Mouse (Mus musculus) embryonic facial prominence, embryonic 13.5 days (tissue): Measurements from ENCODE around the gene Hykk. TPM values are rescaled to one million over a fixed set of nuclear protein-coding genes. Genes with fewer than 3 reads are reported as not detected.

ENCODE experiments used
- ATAC-seq: fragments of 200-750 bp; cut with Nextera tagmentation; 2 replicates; pipeline ENCODE4 v1.8.0; 2017; ENCODE audit warnings: low read depth; ENCODE audit not compliant: insufficient number of reproducible peaks, insufficient read depth, low FRiP score, low TSS enrichment
- H3K27ac ChIP-seq: fragments of 300-500 bp; sonication (generic); 2 replicates; pipeline ENCODE4 v1.5.1; 2015; ENCODE audit warnings: moderate library complexity, mild to moderate bottlenecking, inconsistent platforms
- H3K27me3 ChIP-seq: fragments of 300-500 bp; sonication (generic); 2 replicates; pipeline ENCODE4 v1.6.1; 2015; ENCODE audit warnings: mild to moderate bottlenecking, inconsistent platforms
- H3K36me3 ChIP-seq: fragments of 300-500 bp; sonication (generic); 2 replicates; pipeline ENCODE4 v1.6.1; 2015; ENCODE audit warnings: mild to moderate bottlenecking, inconsistent platforms
- H3K4me1 ChIP-seq: fragments of 300-500 bp; sonication (generic); 2 replicates; pipeline ENCODE4 v1.6.1; 2015; ENCODE audit warnings: inconsistent platforms
- H3K4me2 ChIP-seq: fragments of 300-500 bp; sonication (generic); 2 replicates; pipeline ENCODE4 v1.6.1; 2015; ENCODE audit warnings: moderate library complexity, mild to moderate bottlenecking, inconsistent platforms
- H3K4me3 ChIP-seq: fragments of 300-500 bp; sonication (generic); 2 replicates; pipeline ENCODE4 v1.5.1; 2015; ENCODE audit warnings: mild to moderate bottlenecking, inconsistent platforms
- H3K9ac ChIP-seq: fragments of 300-500 bp; sonication (generic); 2 replicates; pipeline ENCODE4 v1.6.1; 2015; ENCODE audit warnings: mild to moderate bottlenecking, inconsistent platforms
- H3K9me3 ChIP-seq: fragments of 300-500 bp; sonication (generic); 2 replicates; pipeline ENCODE4 v1.6.1; 2016; ENCODE audit warnings: inconsistent platforms
- WGBS: fragments of 180-500 bp; shearing (Covaris S2); methylation state at CpG from one replicate; pipeline ENCODE4 v1.1.7; 2015; ENCODE audit warnings: mixed read lengths; 5-methylcytosine and 5-hydroxymethylcytosine counted together
- polyA plus RNA-seq: library from polyadenylated mRNA; unstranded; fragments of >200 nt; fragmentation: Nextera tagmentation; extraction: Ambion mirVana; gene quantifications from 2 replicates; pipeline ENCODE4 v1.2.1, GENCODE M21; 2015

Hykk gene
- polyA plus RNA-seq = 6.6 and 6.8 TPM in 2 replicates

- Histone ChIP-seq H3K27ac (peak within 1 kb of the TSS; percentile 52; the same call in 1 of the 2 replicates), H3K36me3 (peaks cover 6% of the 10 kb centered on the region), H3K4me1 (peaks cover 9% of the 10 kb centered on the region), H3K4me2 (peak within 1 kb of the TSS; percentile 78), H3K4me3 (peak within 1 kb of the TSS; percentile 66), H3K9me3 (no peaks in the 10 kb centered on the region), H3K27me3 (no peaks in the 10 kb centered on the region), H3K9ac (peak within 1 kb of the TSS; percentile 85)
- under 1% methylated on average over 34 of the region's 34 CpGs for WGBS
- peak; percentile 97 for ATAC-seq
Measured at GRCm38 (mm10) chr9:54917010-54917677, at the start of gene Hykk. TSS of gene Hykk (plus strand) at chr9:54917283.

- H3K36me3 ChIP-seq = peaks cover 60% of the 10 kb centered on the region
- H3K27ac ChIP-seq = no peak overlapping the region
- H3K9me3 ChIP-seq = no peaks in the 10 kb centered on the region
- no peak overlapping the region for H3K4me2 ChIP-seq
- ATAC-seq = no peak
- no peaks in the 10 kb centered on the region for H3K4me1 ChIP-seq
- 95% methylated on average over 1 of the region's 1 CpGs for whole genome bisulfite sequencing
- no peak overlapping the region for H3K9ac ChIP-seq
- H3K4me3 ChIP-seq = no peak overlapping the region
- H3K27me3 ChIP-seq = no peaks in the 10 kb centered on the region
Measured at GRCm38 (mm10) chr9:54878759-54879158, 38.3 kb upstream of the Hykk start.

- Histone ChIP-seq H3K27ac (no peak overlapping the region), H3K27me3 (no peaks in the 10 kb centered on the region), H3K9me3 (no peaks in the 10 kb centered on the region), H3K36me3 (peaks cover 64% of the 10 kb centered on the region), H3K4me1 (no peaks in the 10 kb centered on the region), H3K9ac (no peak overlapping the region), H3K4me3 (no peak overlapping the region), H3K4me2 (no peak overlapping the region)
- 78% methylated on average over 4 of the region's 4 CpGs for WGBS
- ATAC-seq = no peak
Measured at GRCm38 (mm10) chr9:54892111-54892510, 25.0 kb upstream of the Hykk start.

GRCm38 (mm10) chr9:54897097-54897496 lies 20.0 kb upstream of the Hykk start:
- H3K4me3 ChIP-seq = no peak overlapping the region
- no peak overlapping the region for H3K27ac ChIP-seq
- H3K9ac ChIP-seq = no peak overlapping the region
- no peaks in the 10 kb centered on the region for H3K4me1 ChIP-seq
- H3K9me3 ChIP-seq = no peaks in the 10 kb centered on the region
- H3K27me3 ChIP-seq = no peaks in the 10 kb centered on the region
- H3K4me2 ChIP-seq = no peak overlapping the region
- 89% methylated on average over 3 of the region's 3 CpGs for WGBS
- peaks cover 78% of the 10 kb centered on the region for H3K36me3 ChIP-seq
- ATAC-seq = no peak

GRCm38 (mm10) chr9:54909446-54909845 lies 7.6 kb upstream of the Hykk start:
- peaks cover 56% of the 10 kb centered on the region for H3K36me3 ChIP-seq

DNA sequence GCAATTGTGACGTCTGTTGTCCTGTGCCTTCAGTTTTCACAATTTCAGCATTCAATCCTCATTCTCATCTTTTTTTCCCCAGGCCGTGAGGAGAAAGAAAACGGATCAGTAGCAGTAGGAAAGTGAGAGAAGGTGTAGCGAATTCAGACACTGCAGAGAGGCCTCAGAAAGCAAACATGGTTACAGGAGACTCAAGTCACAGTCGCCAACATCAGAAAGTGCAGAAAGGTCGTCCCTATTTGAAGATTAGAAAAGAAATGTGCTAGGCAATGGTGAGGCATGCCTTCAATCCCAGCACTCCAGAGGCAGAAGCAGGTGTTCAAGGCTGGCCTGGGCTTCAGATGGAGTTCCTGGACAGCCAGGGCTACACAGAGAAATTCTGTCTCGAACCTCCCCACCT lies 1.5 kb upstream of the Hykk start:
- ATAC-seq = no peak

More at GRCm38 (mm10) chr9:54909446-54909845, 7.6 kb upstream of the Hykk start:
- ATAC-seq = no peak
- Histone ChIP-seq H3K4me3 (no peak overlapping the region), H3K27ac (no peak overlapping the region), H3K9ac (no peak overlapping the region), H3K9me3 (no peaks in the 10 kb centered on the region), H3K4me2 (no peak overlapping the region), H3K27me3 (no peaks in the 10 kb centered on the region), H3K4me1 (no peaks in the 10 kb centered on the region)
- 93% methylated on average over 5 of the region's 5 CpGs for WGBS

GRCm38 (mm10) chr9:54916401-54916800 lies 682 bp upstream of the Hykk start:
- no peak for ATAC-seq
- 73% methylated on average over 8 of the region's 8 CpGs for WGBS
- Histone ChIP-seq H3K4me1 (peaks cover 9% of the 10 kb centered on the region), H3K4me2 (peak overlapping the region; percentile 78), H3K9me3 (no peaks in the 10 kb centered on the region), H3K27me3 (no peaks in the 10 kb centered on the region), H3K27ac (no peak overlapping the region), H3K36me3 (peaks cover 8% of the 10 kb centered on the region; the same call in 1 of the 2 replicates), H3K9ac (no peak overlapping the region), H3K4me3 (peak overlapping the region; percentile 66; the same call in 1 of the 2 replicates)

More for the DNA sequence above, 1.5 kb upstream of the Hykk start:
- Histone ChIP-seq H3K27ac (no peak overlapping the region), H3K4me1 (peaks cover 9% of the 10 kb centered on the region), H3K4me3 (no peak overlapping the region), H3K9ac (no peak overlapping the region), H3K4me2 (no peak overlapping the region), H3K36me3 (peaks cover 9% of the 10 kb centered on the region; the same call in 1 of the 2 replicates), H3K27me3 (no peaks in the 10 kb centered on the region), H3K9me3 (no peaks in the 10 kb centered on the region)
- 68% methylated on average over 7 of the region's 7 CpGs for WGBS

DNA sequence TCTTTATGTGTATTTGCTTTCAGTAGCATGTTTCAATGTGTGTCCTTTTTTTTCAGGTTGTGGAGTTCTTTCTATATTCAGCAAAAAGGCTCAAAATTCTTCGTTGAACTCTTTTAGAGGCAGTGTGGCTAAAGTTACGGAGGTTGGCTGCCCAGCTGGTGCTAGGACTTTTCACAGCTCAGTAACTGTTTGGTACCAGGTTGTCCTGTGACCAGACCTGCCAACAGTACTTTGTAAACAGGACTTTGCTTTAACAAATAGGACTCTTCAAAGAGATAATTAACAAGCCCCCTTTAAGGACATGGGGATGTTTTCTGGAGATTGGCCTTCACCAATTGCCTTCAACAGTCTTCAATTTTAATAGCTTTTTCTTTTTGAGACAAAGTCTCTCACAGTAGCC lies 1.1 kb downstream of the Hykk start:
- Histone ChIP-seq H3K27ac (no peak overlapping the region), H3K9ac (no peak overlapping the region), H3K27me3 (no peaks in the 10 kb centered on the region), H3K36me3 (peaks cover 13% of the 10 kb centered on the region), H3K9me3 (no peaks in the 10 kb centered on the region), H3K4me3 (peak overlapping the region; percentile 66), H3K4me1 (peaks cover 9% of the 10 kb centered on the region), H3K4me2 (peak overlapping the region; percentile 78)
- 71% methylated on average over 2 of the region's 2 CpGs for WGBS
- ATAC-seq = no peak

- H3K9me3 ChIP-seq = no peaks in the 10 kb centered on the region
- 92% methylated on average over 5 of the region's 5 CpGs for WGBS
- no peak overlapping the region for H3K4me2 ChIP-seq
- no peak overlapping the region for H3K9ac ChIP-seq
- H3K4me1 ChIP-seq = peaks cover 9% of the 10 kb centered on the region
- peaks cover 13% of the 10 kb centered on the region for H3K36me3 ChIP-seq
- H3K4me3 ChIP-seq = no peak overlapping the region
- H3K27ac ChIP-seq = no peak overlapping the region
- H3K27me3 ChIP-seq = no peaks in the 10 kb centered on the region
- ATAC-seq = no peak
Measured at GRCm38 (mm10) chr9:54918781-54919180, 1.7 kb downstream of the Hykk start.

- no peaks in the 10 kb centered on the region for H3K9me3 ChIP-seq
- no peak overlapping the region for H3K9ac ChIP-seq
- H3K4me1 ChIP-seq = peaks cover 9% of the 10 kb centered on the region
- H3K4me2 ChIP-seq = no peak overlapping the region
- ATAC-seq = no peak
- no peak overlapping the region for H3K4me3 ChIP-seq
- no peaks in the 10 kb centered on the region for H3K27me3 ChIP-seq
- WGBS = 49% methylated on average over 4 of the region's 4 CpGs
- peaks cover 13% of the 10 kb centered on the region for H3K36me3 ChIP-seq
- H3K27ac ChIP-seq = no peak overlapping the region
Measured at GRCm38 (mm10) chr9:54919946-54920345, 2.9 kb downstream of the Hykk start.

- 88% methylated on average over 1 of the region's 1 CpGs for WGBS
- no peaks in the 10 kb centered on the region for H3K36me3 ChIP-seq
- H3K9ac ChIP-seq = no peak overlapping the region
- H3K4me2 ChIP-seq = no peak overlapping the region
- no peak overlapping the region for H3K4me3 ChIP-seq
- H3K27ac ChIP-seq = no peak overlapping the region
- no peaks in the 10 kb centered on the region for H3K27me3 ChIP-seq
- H3K4me1 ChIP-seq = no peaks in the 10 kb centered on the region
- no peak for ATAC-seq
- no peaks in the 10 kb centered on the region for H3K9me3 ChIP-seq
Measured at GRCm38 (mm10) chr9:54930741-54931140, 13.7 kb downstream of the Hykk start.

- Histone ChIP-seq H3K4me1 (no peaks in the 10 kb centered on the region), H3K9me3 (no peaks in the 10 kb centered on the region), H3K4me2 (no peak overlapping the region), H3K27me3 (no peaks in the 10 kb centered on the region), H3K27ac (no peak overlapping the region), H3K36me3 (no peaks in the 10 kb centered on the region), H3K9ac (no peak overlapping the region), H3K4me3 (no peak overlapping the region)
- ATAC-seq = no peak
- 4% methylated on average over 1 of the region's 1 CpGs for WGBS
Measured at GRCm38 (mm10) chr9:54931765-54932164, 14.7 kb downstream of the Hykk start.
